Mouse (Mus musculus) myocyte (in vitro differentiated cells): Measurements from ENCODE around the gene Rbm12.

Source experiments
- CEBPB ChIP-seq: IDR thresholded peaks from 2 replicates; pipeline ENCODE4 v1.6.1; 2011; ENCODE audit warnings: mild to moderate bottlenecking, moderate library complexity; ENCODE audit not compliant: poor library complexity, insufficient read depth, severe bottlenecking
- E2F4 ChIP-seq: IDR thresholded peaks from one replicate; pipeline ENCODE4 v1.6.1; 2011; ENCODE audit warnings: mild to moderate bottlenecking, control low read depth, moderate library complexity; ENCODE audit not compliant: insufficient read depth
- MYOG ChIP-seq, 3 experiments: IDR thresholded peaks; one replicate each; pipeline ENCODE4 v1.6.1; 2011; ENCODE audit warnings: control low read depth in 2 of 3, low read depth in 2 of 3, mild to moderate bottlenecking in 2 of 3; ENCODE audit not compliant: insufficient read length in 2 of 3, control insufficient read depth in 1 of 3, insufficient read depth in 1 of 3
- POLR2A ChIP-seq: IDR thresholded peaks from one replicate; pipeline ENCODE4 v1.6.1; 2011; ENCODE audit warnings: low read depth, mild to moderate bottlenecking, control low read depth, moderate library complexity; ENCODE audit not compliant: insufficient read length
- POLR2AphosphoS2 ChIP-seq: IDR thresholded peaks from one replicate; pipeline ENCODE4 v1.6.1; 2011; ENCODE audit warnings: low read depth, control low read depth; ENCODE audit not compliant: insufficient read length
- REST ChIP-seq: IDR thresholded peaks from one replicate; pipeline ENCODE4 v1.6.1; 2011; ENCODE audit warnings: mild to moderate bottlenecking, control low read depth, moderate library complexity; ENCODE audit not compliant: insufficient read depth, insufficient read length
- SRF ChIP-seq: IDR thresholded peaks from one replicate; pipeline ENCODE4 v1.6.1; 2011; ENCODE audit warnings: low read depth; ENCODE audit not compliant: control insufficient read depth, insufficient read length
- TCF12 ChIP-seq: IDR thresholded peaks from one replicate; pipeline ENCODE4 v1.6.1; 2011; ENCODE audit warnings: mild to moderate bottlenecking, control low read depth; ENCODE audit not compliant: poor library complexity, insufficient read depth, severe bottlenecking
- TCF3 ChIP-seq: IDR thresholded peaks from one replicate; pipeline ENCODE4 v1.6.1; 2011; ENCODE audit warnings: low read depth, control low read depth; ENCODE audit not compliant: insufficient read length
- USF1 ChIP-seq: IDR thresholded peaks from one replicate; pipeline ENCODE4 v1.6.1; 2011; ENCODE audit warnings: low read depth, mild to moderate bottlenecking, control low read depth, moderate library complexity

DNA sequence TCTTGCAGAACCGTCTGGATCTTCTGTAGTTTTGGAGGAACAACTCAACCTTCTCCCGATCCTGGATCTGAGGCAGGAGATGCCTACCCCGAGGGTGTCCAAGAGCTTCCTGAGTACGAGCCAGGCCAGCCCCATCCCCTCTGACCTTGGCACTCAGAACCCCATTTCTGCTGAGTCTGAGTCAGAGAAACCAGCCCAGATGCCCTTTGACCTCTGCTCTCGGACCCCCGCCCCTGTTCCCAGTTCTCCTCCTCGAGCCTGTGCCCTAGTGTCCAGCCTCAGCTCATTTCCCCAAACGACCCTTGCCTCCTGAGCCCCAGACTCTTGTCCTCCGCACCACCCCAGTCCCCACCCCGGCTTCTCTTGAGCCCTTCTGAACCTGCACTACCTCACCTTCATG is 45.7 kb downstream of the Rbm12 start:
- TF ChIP-seq USF1 (no peak), CEBPB (no peak), POLR2A (no peak), E2F4 (no peak), TCF12 (no peak), SRF (no peak), MYOG (IDR thresholded peaks at IDR 0.05; ENCODE audit: control insufficient read depth in 1 of 3, insufficient read depth in 1 of 3, insufficient read length in 2 of 3, low read depth in 2 of 3) (no peak), POLR2AphosphoS2 (no peak), REST (no peak), TCF3 (no peak)
